Comparison of ENCODE assay signal across 8 mouse cellular contexts in genomic region chr15:89377938-89378828, GRCm38 (mm10). TPM values are rescaled to one million over a fixed set of nuclear protein-coding genes. Genes with fewer than 3 reads are reported as not detected.
DNase-seq lines count a peak whose midpoint lies in the region; ATAC-seq and TF ChIP-seq lines count a peak whose summit lies in the region.

No protein-coding gene starts in this region.

- peak overlapping the region; percentile 48 for H3K4me3 ChIP-seq in heart, embryonic 11.5 days (ENCODE audit: low read depth, low read length)
- H3K4me3 ChIP-seq in forebrain, embryonic 13.5 days, result peak overlapping the region; percentile 38
- H3K4me3 ChIP-seq in liver, embryonic 14.5 days (ENCODE audit: insufficient read depth in 1 of 2, low read depth in 2 of 2, low read length in 2 of 2), result peak overlapping the region; percentile 23 to 45; a peak in 3 of 4 replicates

- no peak for DNase-seq in heart, adult 9 months (ENCODE audit: low spot score in 2 of 2)
- peak; percentile 40 for DNase-seq in R1 (ENCODE audit: low read depth, low spot score)
- no peak for DNase-seq in liver, embryonic 14.5 days (ENCODE audit: low read depth in 3 of 3, low spot score in 3 of 3)
- DNase-seq in right cerebral cortex, postnatal 36 days (ENCODE audit: low spot score in 2 of 2), result no peak
- no peak for DNase-seq in frontal cortex, postnatal 14 days (ENCODE audit: low spot score in 2 of 2)
- no peak for DNase-seq in spleen, adult 18-20 months

- no peak overlapping the region for H3K27ac ChIP-seq in heart, embryonic 11.5 days (ENCODE audit: low read depth, low read length)
- no peak overlapping the region for H3K27ac ChIP-seq in forebrain, embryonic 13.5 days
- H3K27ac ChIP-seq in liver, embryonic 14.5 days, result no peak overlapping the region

- 14% methylated on average over 46 of the region's 46 CpGs for WGBS in heart, embryonic 11.5 days (ENCODE audit: insufficient replicate concordance)
- WGBS in forebrain, embryonic 13.5 days, result 14% methylated on average over 43 of the region's 46 CpGs
- 19% methylated on average over 46 of the region's 46 CpGs for WGBS in liver, embryonic 14.5 days (ENCODE audit: insufficient replicate concordance)

- no peak for ATAC-seq in heart, embryonic 11.5 days (replicated peaks; ENCODE audit: insufficient number of reproducible peaks, low FRiP score, low TSS enrichment)
- no peak for ATAC-seq in forebrain, embryonic 13.5 days
- ATAC-seq in liver, embryonic 14.5 days (ENCODE audit: insufficient read depth), result no peak

- no peaks in the 10 kb centered on the region for H3K36me3 ChIP-seq in heart, embryonic 11.5 days (ENCODE audit: control insufficient read depth, insufficient read depth, low read length)
- no peaks in the 10 kb centered on the region for H3K36me3 ChIP-seq in forebrain, embryonic 13.5 days (ENCODE audit: poor library complexity, severe bottlenecking)
- no peaks in the 10 kb centered on the region for H3K36me3 ChIP-seq in liver, embryonic 14.5 days (replicated peaks; ENCODE audit: control insufficient read depth, insufficient read depth, low read depth)

- H3K4me1 ChIP-seq in heart, embryonic 11.5 days (ENCODE audit: control insufficient read depth, insufficient read depth, low read length), result peaks cover 20% of the 10 kb centered on the region
- peaks cover 22% of the 10 kb centered on the region for H3K4me1 ChIP-seq in forebrain, embryonic 13.5 days
- peaks cover 0 to 2% of the 10 kb centered on the region in 2 experiments; a peak in 1 of 4 replicates for H3K4me1 ChIP-seq in liver, embryonic 14.5 days (replicated peaks; ENCODE audit: control insufficient read depth in 2 of 2, insufficient read depth in 2 of 2, low read length in 1 of 2)

- H3K4me2 ChIP-seq in heart, embryonic 11.5 days, result peak overlapping the region; percentile 75
- peak overlapping the region; percentile 65 for H3K4me2 ChIP-seq in forebrain, embryonic 13.5 days
- peak overlapping the region; percentile 71 for H3K4me2 ChIP-seq in liver, embryonic 14.5 days (ENCODE audit: low read depth)

- no peaks in the 10 kb centered on the region for H3K9me3 ChIP-seq in heart, embryonic 11.5 days (replicated peaks; ENCODE audit: control insufficient read depth, low read length)
- no peaks in the 10 kb centered on the region for H3K9me3 ChIP-seq in forebrain, embryonic 13.5 days (replicated peaks)
- no peaks in the 10 kb centered on the region for H3K9me3 ChIP-seq in liver, embryonic 14.5 days (ENCODE audit: control insufficient read depth, low read length)

- peaks cover 46% of the 10 kb centered on the region for H3K27me3 ChIP-seq in heart, embryonic 11.5 days (ENCODE audit: control insufficient read depth, insufficient read depth, low read length)
- H3K27me3 ChIP-seq in forebrain, embryonic 13.5 days, result peaks cover 64% of the 10 kb centered on the region
- H3K27me3 ChIP-seq in liver, embryonic 14.5 days (ENCODE audit: control insufficient read depth, insufficient read depth, low read length), result peaks cover 31% of the 10 kb centered on the region

- no peak for TF ChIP-seq CTCF in liver, embryonic 14.5 days (IDR thresholded peaks at IDR 0.05; ENCODE audit: low read depth)

- TF ChIP-seq EP300 in liver, embryonic 14.5 days (IDR thresholded peaks at IDR 0.05; ENCODE audit: low read depth), result no peak

- H3K9ac ChIP-seq in heart, embryonic 11.5 days (ENCODE audit: low read depth, low read length), result peak overlapping the region; percentile 54
- H3K9ac ChIP-seq in forebrain, embryonic 13.5 days, result peak overlapping the region; percentile 55
- H3K9ac ChIP-seq in liver, embryonic 14.5 days (replicated peaks), result no peak overlapping the region; the same call in 1 of the 2 replicates

RNA-seq across cellular contexts. Expression of gene Odf3b, which starts 0.9 kb away (rescaled TPM):
- polyA plus RNA-seq in heart, embryonic 11.5 days (2014; fragmentation: Nextera tagmentation; extraction: Ambion mirVana), result 0.54 and 1.00 TPM in 2 replicates
- polyA plus RNA-seq in forebrain, embryonic 13.5 days (2015; fragmentation: Nextera tagmentation; extraction: Ambion mirVana), result 0.98 and 3.4 TPM in 2 replicates
- polyA plus RNA-seq in liver, embryonic 14.5 days (2012; rRNA removed), result 0.76 and 0.89 TPM in 2 replicates
- polyA plus RNA-seq in liver, embryonic 14.5 days (2014; fragmentation: Nextera tagmentation; extraction: Ambion mirVana), result 0.57 and 1.3 TPM in 2 replicates

RNA-seq across cellular contexts. Expression of gene Tymp, which starts 1.3 kb away (rescaled TPM):
- polyA plus RNA-seq in heart, embryonic 11.5 days (2014; fragmentation: Nextera tagmentation; extraction: Ambion mirVana), result 0.86 and 1.5 TPM in 2 replicates
- polyA plus RNA-seq in forebrain, embryonic 13.5 days (2015; fragmentation: Nextera tagmentation; extraction: Ambion mirVana), result 1.8 and 1.9 TPM in 2 replicates
- polyA plus RNA-seq in liver, embryonic 14.5 days (2012; rRNA removed), result 0.70 and 0.88 TPM in 2 replicates
- polyA plus RNA-seq in liver, embryonic 14.5 days (2014; fragmentation: Nextera tagmentation; extraction: Ambion mirVana), result 0.40 and 0.56 TPM in 2 replicates

RNA-seq across cellular contexts. Expression of gene Sco2, which starts 4.5 kb away (rescaled TPM):
- polyA plus RNA-seq in heart, embryonic 11.5 days (2014; fragmentation: Nextera tagmentation; extraction: Ambion mirVana), result 7.4 TPM in 2 replicates
- polyA plus RNA-seq in forebrain, embryonic 13.5 days (2015; fragmentation: Nextera tagmentation; extraction: Ambion mirVana), result 4.0 and 7.4 TPM in 2 replicates
- 9.8 and 10.7 TPM in 2 replicates for polyA plus RNA-seq in liver, embryonic 14.5 days (2012; rRNA removed)
- 2.8 and 4.4 TPM in 2 replicates for polyA plus RNA-seq in liver, embryonic 14.5 days (2014; fragmentation: Nextera tagmentation; extraction: Ambion mirVana)

RNA-seq across cellular contexts. Expression of gene Klhdc7b, which starts 6.5 kb away (rescaled TPM):
- not detected in 2 replicates for polyA plus RNA-seq in heart, embryonic 11.5 days (2014; fragmentation: Nextera tagmentation; extraction: Ambion mirVana)
- not detected in 2 replicates for polyA plus RNA-seq in forebrain, embryonic 13.5 days (2015; fragmentation: Nextera tagmentation; extraction: Ambion mirVana)
- polyA plus RNA-seq in liver, embryonic 14.5 days (2012; rRNA removed), result not detected in 2 replicates
- polyA plus RNA-seq in liver, embryonic 14.5 days (2014; fragmentation: Nextera tagmentation; extraction: Ambion mirVana), result not detected in 2 replicates

RNA-seq across cellular contexts. Expression of gene Ncaph2, which starts 22.7 kb away (rescaled TPM):
- 107 and 109 TPM in 2 replicates for polyA plus RNA-seq in heart, embryonic 11.5 days (2014; fragmentation: Nextera tagmentation; extraction: Ambion mirVana)
- 156 and 170 TPM in 2 replicates for polyA plus RNA-seq in forebrain, embryonic 13.5 days (2015; fragmentation: Nextera tagmentation; extraction: Ambion mirVana)
- 63.8 and 77.0 TPM in 2 replicates for polyA plus RNA-seq in liver, embryonic 14.5 days (2012; rRNA removed)
- 104 and 106 TPM in 2 replicates for polyA plus RNA-seq in liver, embryonic 14.5 days (2014; fragmentation: Nextera tagmentation; extraction: Ambion mirVana)
